ENCODE assay signal across 34 mouse cellular contexts in genomic region chr1:132186303-132186702, GRCm38 (mm10). TPM values are rescaled to one million over a fixed set of nuclear protein-coding genes. Genes with fewer than 3 reads are reported as not detected.
DNase-seq lines count a peak whose midpoint lies in the region; ATAC-seq lines count a peak whose summit lies in the region.
"Had no signal": no experiment of that assay in that cellular context is flagged by ENCODE, and none has a peak within 500 bp of the region (broad histone marks: within the 10 kb centered on the region; RNA-seq: fewer than 3 reads in every experiment).

No protein-coding gene starts in this region.

- no peak overlapping the region for H3K27ac ChIP-seq in embryonic facial prominence, embryonic 10.5 days (replicated peaks)
- H3K27ac ChIP-seq: embryonic facial prominence, embryonic 12.5 days; embryonic facial prominence, embryonic 15.5 days; heart, adult 2 months; heart, embryonic 10.5 days; heart, embryonic 13.5 days; hindbrain, embryonic 14.5 days; hindbrain, postnatal 0 days had no signal

- H3K36me3 ChIP-seq in embryonic facial prominence, embryonic 10.5 days (replicated peaks), result no peaks in the 10 kb centered on the region
- H3K36me3 ChIP-seq: embryonic facial prominence, embryonic 12.5 days; embryonic facial prominence, embryonic 15.5 days; heart, embryonic 10.5 days; heart, embryonic 13.5 days had no signal

- H3K4me3 ChIP-seq in embryonic facial prominence, embryonic 10.5 days, result no peak overlapping the region
- H3K4me3 ChIP-seq: embryonic facial prominence, embryonic 12.5 days; embryonic facial prominence, embryonic 15.5 days; heart, adult 2 months; heart, embryonic 10.5 days; heart, embryonic 13.5 days had no signal

- H3K4me1 ChIP-seq in embryonic facial prominence, embryonic 10.5 days, result peaks cover 31% of the 10 kb centered on the region

- peak; percentile 34; the same call in 1 of the 2 replicates for ATAC-seq in megakaryocyte progenitor cell, adult 5-6 weeks (replicated peaks; ENCODE audit: poor library complexity)
- ATAC-seq: activated CD4-positive, CD25-positive, alpha-beta regulatory T cell, adult 4 months; CD4-positive, CD25-positive, alpha-beta regulatory T cell, adult 4 months; forebrain, embryonic 14.5 days; forebrain, postnatal 0 days; hindbrain, postnatal 0 days; inflammation-experienced regulatory T-cells, adult 6 months had no signal

- no peaks in the 10 kb centered on the region for H3K9me3 ChIP-seq in embryonic facial prominence, embryonic 10.5 days
- H3K9me3 ChIP-seq: embryonic facial prominence, embryonic 12.5 days; embryonic facial prominence, embryonic 15.5 days; heart, embryonic 10.5 days; heart, embryonic 13.5 days had no signal

- DNase-seq in layer of hippocampus, adult 11-12 months (ENCODE audit: low spot score), result peak; percentile 53
- DNase-seq in layer of hippocampus, adult 9-10 months (ENCODE audit: low spot score), result no peak
- peak; percentile 66 for DNase-seq in layer of hippocampus, adult 9-11 months
- no peak for DNase-seq in layer of hippocampus, postnatal 36 days
- no peak for DNase-seq in embryonic facial prominence, embryonic 10.5 days (ENCODE audit: low spot score)
- DNase-seq: adrenal gland, adult 8-10 months; cerebellum, adult 11-12 months; cerebellum, adult 8-10 months; cerebellum, postnatal 14 days; forebrain, postnatal 0 days; gastrocnemius, postnatal 10 days; gastrocnemius, postnatal 36 days; heart, adult 2 months; heart, postnatal 14 days; heart, postnatal 4 days had no signal

- peaks cover 47% of the 10 kb centered on the region for H3K27me3 ChIP-seq in embryonic facial prominence, embryonic 10.5 days (replicated peaks; ENCODE audit: low read depth, poor library complexity, severe bottlenecking)

- 82% methylated on average over 4 of the region's 4 CpGs for WGBS in embryonic facial prominence, embryonic 10.5 days

RNA-seq across cellular contexts. Expression of gene Lemd1, which starts 4.9 kb away (rescaled TPM):
- total RNA-seq in layer of hippocampus, postnatal 36 days (2021), result under 1 TPM in 1 of 2 experiments, not detected in 1; 0.58 TPM
- total RNA-seq in megakaryocyte progenitor cell, adult 5-6 weeks (2015), result not detected in 2 replicates
- not detected in 2 replicates for total RNA-seq in megakaryocyte progenitor cell, adult 5-6 weeks (2017)
- polyA plus RNA-seq in embryonic facial prominence, embryonic 10.5 days (2016; fragmentation: Nextera tagmentation; extraction: Ambion mirVana), result 1.9 and 2.0 TPM in 2 replicates
- total RNA-seq: gastrocnemius, adult 18-20 months; gastrocnemius, postnatal 10 days; gastrocnemius, postnatal 36 days; granulocyte monocyte progenitor cell, adult 5-6 weeks; heart, adult 2 months; heart, postnatal 14 days; heart, postnatal 4 days had no signal
- polyA plus RNA-seq: activated CD4-positive, CD25-positive, alpha-beta regulatory T cell, adult 4 months; CD4-positive, CD25-positive, alpha-beta regulatory T cell, adult 4 months; heart, adult 2 months; heart, embryonic 13.5 days; heart, embryonic 16.5 days; inflammation-experienced regulatory T-cells, adult 6 months had no signal

RNA-seq across cellular contexts. Expression of gene AC124108.1, which starts 5.0 kb away (rescaled TPM):
- under 1 TPM; 0.46 to 0.50 TPM for total RNA-seq in layer of hippocampus, postnatal 36 days (2021)
- not detected in 2 replicates for total RNA-seq in megakaryocyte progenitor cell, adult 5-6 weeks (2015)
- not detected in 2 replicates for total RNA-seq in megakaryocyte progenitor cell, adult 5-6 weeks (2017)
- polyA plus RNA-seq in embryonic facial prominence, embryonic 10.5 days (2016; fragmentation: Nextera tagmentation; extraction: Ambion mirVana), result 1.00 and 1.4 TPM in 2 replicates
- total RNA-seq: gastrocnemius, adult 18-20 months; gastrocnemius, postnatal 36 days; granulocyte monocyte progenitor cell, adult 5-6 weeks; heart, postnatal 14 days; heart, postnatal 4 days had no signal
- polyA plus RNA-seq: activated CD4-positive, CD25-positive, alpha-beta regulatory T cell, adult 4 months; CD4-positive, CD25-positive, alpha-beta regulatory T cell, adult 4 months; heart, embryonic 10.5 days; heart, embryonic 13.5 days; heart, embryonic 16.5 days; inflammation-experienced regulatory T-cells, adult 6 months had no signal

RNA-seq across cellular contexts. Expression of gene Gm10188, which starts 43.3 kb away (rescaled TPM):
- not detected for total RNA-seq in layer of hippocampus, postnatal 36 days (2021)
- total RNA-seq in megakaryocyte progenitor cell, adult 5-6 weeks (2015), result not detected in 2 replicates
- not detected in 2 replicates for total RNA-seq in megakaryocyte progenitor cell, adult 5-6 weeks (2017)
- polyA plus RNA-seq in embryonic facial prominence, embryonic 10.5 days (2016; fragmentation: Nextera tagmentation; extraction: Ambion mirVana), result not detected in 2 replicates
- total RNA-seq: adrenal gland, adult 8-10 months; adrenal gland, postnatal 4 days; forebrain, postnatal 0 days; gastrocnemius, adult 18-20 months; gastrocnemius, postnatal 10 days; gastrocnemius, postnatal 36 days; granulocyte monocyte progenitor cell, adult 5-6 weeks; heart, adult 2 months; heart, postnatal 14 days; heart, postnatal 4 days; hindbrain, postnatal 0 days had no signal
- polyA plus RNA-seq: activated CD4-positive, CD25-positive, alpha-beta regulatory T cell, adult 4 months; brain, embryonic 14.5 days; C2C12; CD4-positive, CD25-positive, alpha-beta regulatory T cell, adult 4 months; embryonic facial prominence, embryonic 12.5 days; embryonic facial prominence, embryonic 15.5 days; forebrain, embryonic 11.5 days; forebrain, embryonic 14.5 days; forebrain, postnatal 0 days; heart, adult 2 months; heart, embryonic 10.5 days; heart, embryonic 13.5 days; heart, embryonic 16.5 days; hindbrain, embryonic 11.5 days; inflammation-experienced regulatory T-cells, adult 6 months had no signal

RNA-seq across cellular contexts. Expression of gene Cdk18, which starts 46.8 kb away (rescaled TPM):
- 10 to 100 TPM; 23.2 to 27.2 TPM for total RNA-seq in layer of hippocampus, postnatal 36 days (2021)
- 1.7 and 2.3 TPM in 2 replicates for total RNA-seq in megakaryocyte progenitor cell, adult 5-6 weeks (2015)
- total RNA-seq in megakaryocyte progenitor cell, adult 5-6 weeks (2017), result 0.75 and 1.3 TPM in 2 replicates
- 2.3 and 3.2 TPM in 2 replicates for polyA plus RNA-seq in embryonic facial prominence, embryonic 10.5 days (2016; fragmentation: Nextera tagmentation; extraction: Ambion mirVana)
- polyA plus RNA-seq: activated CD4-positive, CD25-positive, alpha-beta regulatory T cell, adult 4 months; CD4-positive, CD25-positive, alpha-beta regulatory T cell, adult 4 months; inflammation-experienced regulatory T-cells, adult 6 months had no signal

Comparison
In these comparisons a context has a peak if more than half of its experiments do, and no peak if none do; other contexts are left out.
1. DNase-seq: peak in layer of hippocampus, adult 11-12 months (single experiment) and layer of hippocampus, adult 9-11 months (single experiment); none in layer of hippocampus, adult 9-10 months (single experiment), layer of hippocampus, postnatal 36 days (0 of 2) and embryonic facial prominence, embryonic 10.5 days (single experiment).